Mouse (Mus musculus) heart, embryonic 11.5 days (tissue): ENCODE measurements at regions not wholly inside any gene's neighbourhood (a gene's known extent, or its start where the extent isn't known, plus 50 kb on each side); places are given as distances from the start of the nearest gene placed in this dataset.

ENCODE experiments used
- ATAC-seq: fragments of 200-750 bp; cut with Nextera tagmentation; replicated peaks from 2 replicates; pipeline ENCODE4 v1.8.0; 2017; ENCODE audit warnings: moderate library complexity; ENCODE audit not compliant: insufficient number of reproducible peaks, low FRiP score, low TSS enrichment
- H3K27ac ChIP-seq: fragments of 300-500 bp; sonication (generic); 2 replicates; pipeline ENCODE4 v1.5.1; 2014; ENCODE audit warnings: mild to moderate bottlenecking, low read depth, low read length
- H3K27me3 ChIP-seq: fragments of 300-500 bp; sonication (generic); 2 replicates; pipeline ENCODE4 v1.6.1; 2014; ENCODE audit warnings: mild to moderate bottlenecking, low read length, mixed read lengths; ENCODE audit not compliant: control insufficient read depth, insufficient read depth
- H3K36me3 ChIP-seq: fragments of 300-500 bp; sonication (generic); 2 replicates; pipeline ENCODE4 v1.6.1; 2014; ENCODE audit warnings: mild to moderate bottlenecking, low read length, moderate library complexity, mixed read lengths; ENCODE audit not compliant: control insufficient read depth, insufficient read depth
- H3K4me1 ChIP-seq: fragments of 300-500 bp; sonication (generic); 2 replicates; pipeline ENCODE4 v1.6.1; 2014; ENCODE audit warnings: low read length; ENCODE audit not compliant: control insufficient read depth, insufficient read depth
- H3K4me2 ChIP-seq: fragments of 300-500 bp; sonication (generic); 2 replicates; pipeline ENCODE4 v1.6.1; 2014; ENCODE audit warnings: mild to moderate bottlenecking, moderate library complexity
- H3K4me3 ChIP-seq: fragments of 300-500 bp; sonication (generic); 2 replicates; pipeline ENCODE4 v1.5.1; 2014; ENCODE audit warnings: low read depth, low read length
- H3K9ac ChIP-seq: fragments of 300-500 bp; sonication (generic); 2 replicates; pipeline ENCODE4 v1.6.1; 2014; ENCODE audit warnings: mild to moderate bottlenecking, low read depth, low read length, moderate library complexity
- H3K9me3 ChIP-seq: fragments of 300-500 bp; sonication (generic); replicated peaks from 2 replicates; pipeline ENCODE4 v1.6.1; 2016; ENCODE audit warnings: low read length; ENCODE audit not compliant: control insufficient read depth
- WGBS: fragments of 180-500 bp; shearing (Covaris S2); extraction: QIAGEN DNeasy Blood & Tissue Kit; methylation state at CpG from one replicate; pipeline ENCODE4 v1.1.7; 2014; ENCODE audit not compliant: insufficient replicate concordance; 5-methylcytosine and 5-hydroxymethylcytosine counted together

DNA sequence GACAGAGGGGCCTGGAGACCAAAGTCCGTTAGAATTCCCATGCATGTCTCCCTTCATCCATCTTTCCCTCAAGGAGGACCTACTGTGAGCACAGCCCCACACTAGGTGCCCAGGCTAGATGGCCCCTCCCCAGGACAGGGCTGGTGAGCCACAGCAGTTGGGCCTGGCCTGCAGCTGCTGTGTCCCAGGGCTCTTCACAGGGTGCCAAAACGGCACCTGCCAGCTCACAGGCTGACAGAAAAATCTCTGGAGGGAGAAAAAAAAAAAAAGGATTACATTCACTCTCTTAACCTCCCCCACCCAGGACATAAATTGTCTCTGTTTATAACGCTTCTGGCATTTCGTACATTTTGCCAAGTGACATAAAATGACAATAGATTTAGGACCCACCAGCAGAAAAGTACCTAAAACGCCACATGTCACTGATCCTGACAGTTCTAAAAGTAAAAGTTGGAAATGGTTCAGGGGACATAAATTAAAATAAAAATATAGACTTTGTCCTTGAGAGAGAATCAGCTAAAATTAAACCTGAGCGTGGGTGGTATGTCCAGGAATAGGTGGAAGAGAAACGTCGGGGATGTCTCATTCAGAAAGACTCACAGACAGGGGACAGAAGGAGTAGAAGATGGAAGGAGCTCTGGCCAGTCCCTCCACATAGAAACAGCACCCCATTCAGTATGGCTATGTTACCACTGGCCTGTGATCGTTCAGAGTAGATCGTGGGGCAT, 212.5 kb downstream of the Cryba4 start:
- ATAC-seq: no peak
- Histone ChIP-seq H3K4me3 (no peak overlapping the region), H3K9ac (no peak overlapping the region), H3K9me3 (no peaks in the 10 kb centered on the region), H3K4me2 (no peak overlapping the region), H3K27ac (no peak overlapping the region), H3K4me1 (no peaks in the 10 kb centered on the region), H3K36me3 (no peaks in the 10 kb centered on the region), H3K27me3 (peaks cover 5% of the 10 kb centered on the region; the same call in 1 of the 2 replicates)
- 64% methylated on average over 10 of the region's 10 CpGs for WGBS

DNA sequence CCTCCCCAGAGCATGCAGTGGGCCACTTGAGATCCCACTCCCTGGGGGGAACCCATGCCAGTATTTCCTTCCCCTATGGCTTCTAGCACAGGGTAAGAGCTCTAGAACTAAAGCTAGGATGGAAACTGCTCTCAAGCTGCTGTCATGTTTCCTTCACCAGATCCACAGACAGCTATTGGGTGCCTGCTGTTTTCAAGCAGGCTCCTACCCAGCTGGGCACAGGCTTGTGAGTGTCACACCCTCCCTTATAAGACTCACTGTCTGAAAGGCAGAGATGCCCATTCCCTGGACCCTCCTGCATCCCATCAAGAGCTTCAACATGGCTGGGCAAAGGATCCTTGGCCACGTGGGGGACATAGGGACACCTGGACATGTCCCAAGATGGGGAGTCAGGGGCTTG, 211.6 kb downstream of the Cryba4 start:
- no peaks in the 10 kb centered on the region for H3K9me3 ChIP-seq
- no peak overlapping the region for H3K4me3 ChIP-seq
- no peak overlapping the region for H3K27ac ChIP-seq
- no peaks in the 10 kb centered on the region for H3K36me3 ChIP-seq
- H3K4me1 ChIP-seq: no peaks in the 10 kb centered on the region
- 24% methylated on average over 1 of the region's 1 CpGs for whole genome bisulfite sequencing
- peaks cover 8% of the 10 kb centered on the region for H3K27me3 ChIP-seq
- no peak overlapping the region for H3K9ac ChIP-seq
- no peak for ATAC-seq
- no peak overlapping the region for H3K4me2 ChIP-seq

DNA sequence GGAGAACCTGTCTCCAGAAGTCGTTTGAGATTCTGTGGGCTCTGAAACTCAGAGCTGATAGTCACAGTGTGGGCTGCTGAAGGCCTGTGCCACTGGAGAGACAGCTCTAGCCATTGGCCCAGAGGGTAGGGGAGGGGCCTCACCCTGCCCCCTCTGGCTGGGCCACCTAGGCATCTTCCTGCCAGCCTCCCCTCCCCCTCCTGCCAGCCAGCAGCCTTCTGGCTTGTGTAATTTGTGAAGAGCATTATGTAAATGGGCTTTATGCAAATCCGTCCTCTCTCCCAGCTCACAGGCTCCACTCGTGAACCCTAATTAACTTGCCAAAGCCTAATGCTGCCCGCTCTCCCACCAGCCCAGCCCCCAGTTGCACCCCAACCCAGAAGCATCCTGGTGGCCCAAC, 211.0 kb downstream of the Cryba4 start:
- no peak for ATAC-seq
- Histone ChIP-seq H3K27me3 (peaks cover 8% of the 10 kb centered on the region), H3K27ac (no peak overlapping the region), H3K36me3 (no peaks in the 10 kb centered on the region), H3K4me2 (no peak overlapping the region), H3K9me3 (no peaks in the 10 kb centered on the region), H3K4me3 (no peak overlapping the region), H3K4me1 (no peaks in the 10 kb centered on the region), H3K9ac (no peak overlapping the region)
- 26% methylated on average over 4 of the region's 4 CpGs for WGBS

DNA sequence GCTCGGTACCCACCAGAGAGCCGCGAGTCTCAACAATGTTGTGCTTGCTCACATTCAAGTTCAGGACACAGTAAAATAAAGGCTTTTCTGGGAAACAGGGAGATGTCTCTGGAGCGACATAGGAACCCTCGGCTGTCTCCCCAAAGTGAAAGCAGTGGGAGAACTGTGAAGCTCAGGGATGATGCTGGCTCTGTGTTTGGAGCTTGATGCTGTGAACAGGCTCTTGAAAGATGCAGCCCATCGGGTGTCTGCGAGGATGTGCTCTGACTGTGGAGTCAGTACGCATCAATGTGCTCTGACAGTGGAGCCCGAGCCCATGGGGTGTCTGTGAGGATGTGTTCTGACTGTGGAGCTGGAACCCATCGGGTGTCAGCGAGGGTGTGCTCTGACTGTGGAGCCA, 210.1 kb downstream of the Cryba4 start:
- H3K9ac ChIP-seq: no peak overlapping the region
- H3K27ac ChIP-seq: no peak overlapping the region
- H3K4me2 ChIP-seq: no peak overlapping the region
- H3K27me3 ChIP-seq: peaks cover 5% of the 10 kb centered on the region
- WGBS: 79% methylated on average over 11 of the region's 11 CpGs
- ATAC-seq: no peak
- no peaks in the 10 kb centered on the region for H3K36me3 ChIP-seq
- no peaks in the 10 kb centered on the region for H3K4me1 ChIP-seq
- H3K4me3 ChIP-seq: no peak overlapping the region
- H3K9me3 ChIP-seq: no peaks in the 10 kb centered on the region

DNA sequence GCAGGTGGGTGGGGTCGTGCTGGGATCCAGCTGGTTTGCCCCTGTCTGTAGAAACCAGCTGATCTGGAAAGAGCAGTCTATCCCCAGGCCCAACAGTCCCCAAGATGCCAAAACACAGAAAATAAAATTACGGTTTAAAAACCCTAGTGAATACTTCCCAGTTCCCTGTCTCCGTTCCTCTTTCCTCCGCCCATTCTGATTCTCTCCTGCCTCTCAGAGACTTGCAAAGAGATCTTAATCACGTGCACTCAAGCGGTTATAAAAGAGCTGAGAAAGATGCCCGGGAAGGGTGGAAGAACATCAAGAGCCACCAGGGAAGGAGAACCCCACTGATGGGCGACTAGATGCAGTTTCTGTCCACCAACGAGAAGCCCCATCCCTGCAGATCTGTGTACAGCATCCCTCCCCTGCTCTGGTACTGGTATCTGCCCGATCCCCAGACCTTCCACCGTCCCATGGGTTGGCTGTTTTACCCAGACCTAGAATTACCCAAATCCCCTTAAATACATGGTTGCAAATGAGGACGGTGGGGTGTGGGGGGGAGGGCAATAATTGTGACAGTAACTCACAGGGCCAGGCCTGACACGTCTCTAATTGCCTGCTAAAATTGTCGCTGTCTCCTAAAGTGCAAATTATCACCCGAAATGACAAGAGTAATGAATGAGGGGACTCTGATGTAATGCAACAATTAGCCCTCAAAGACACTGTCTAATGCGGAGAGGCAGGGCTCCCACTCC, 202.1 kb downstream of the Cryba4 start:
- H3K9me3 ChIP-seq: no peaks in the 10 kb centered on the region
- ATAC-seq: no peak
- H3K27me3 ChIP-seq: peaks cover 9% of the 10 kb centered on the region
- no peak overlapping the region for H3K27ac ChIP-seq
- H3K4me1 ChIP-seq: no peaks in the 10 kb centered on the region
- 35% methylated on average over 16 of the region's 16 CpGs for WGBS
- no peak overlapping the region for H3K4me2 ChIP-seq
- no peaks in the 10 kb centered on the region for H3K36me3 ChIP-seq
- no peak overlapping the region for H3K4me3 ChIP-seq
- no peak overlapping the region for H3K9ac ChIP-seq

DNA sequence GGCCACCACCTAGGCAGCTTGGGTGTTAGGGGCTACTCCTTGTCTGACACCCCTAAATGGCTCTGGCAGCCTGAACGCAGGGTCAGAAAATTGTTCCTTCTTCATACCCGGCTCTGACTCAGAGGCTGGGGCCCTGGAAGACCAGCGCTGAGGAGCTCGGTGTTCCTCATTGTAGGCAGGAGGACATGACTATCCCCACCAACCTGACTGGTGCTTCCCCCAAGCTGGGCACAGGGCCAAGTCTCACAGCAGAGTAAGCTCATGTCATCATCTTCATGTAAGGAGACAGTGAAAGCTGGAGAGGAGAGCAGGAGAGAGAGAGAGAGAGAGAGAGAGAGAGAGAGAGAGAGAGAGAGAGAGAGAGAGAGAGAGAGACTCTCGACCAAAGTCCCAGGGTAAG, 201.4 kb downstream of the Cryba4 start:
- Histone ChIP-seq H3K27ac (no peak overlapping the region), H3K9ac (no peak overlapping the region), H3K4me1 (no peaks in the 10 kb centered on the region), H3K36me3 (no peaks in the 10 kb centered on the region), H3K4me2 (no peak overlapping the region), H3K9me3 (no peaks in the 10 kb centered on the region), H3K27me3 (peaks cover 6% of the 10 kb centered on the region), H3K4me3 (no peak overlapping the region)
- 45% methylated on average over 5 of the region's 5 CpGs for WGBS
- no peak for ATAC-seq

DNA sequence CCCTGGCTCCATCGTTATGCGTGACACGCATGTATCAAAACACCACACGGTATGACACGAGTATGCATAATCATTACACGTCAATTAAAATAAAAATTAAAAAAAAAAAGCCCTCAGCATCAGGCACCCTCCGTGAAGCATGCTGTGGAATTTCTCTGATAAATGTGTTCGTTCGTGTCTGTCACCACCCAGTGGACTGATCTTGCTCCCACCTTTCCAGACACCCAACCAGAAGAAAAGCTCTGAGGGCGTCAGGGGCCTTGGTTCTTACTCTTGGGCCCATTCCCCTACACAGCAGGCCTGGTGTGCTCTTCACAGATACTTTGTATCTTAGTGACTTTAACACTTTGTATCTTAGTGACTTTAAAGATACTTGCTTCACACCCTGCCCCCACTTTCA, 200.5 kb downstream of the Cryba4 start:
- no peaks in the 10 kb centered on the region for H3K9me3 ChIP-seq
- no peak overlapping the region for H3K4me2 ChIP-seq
- no peak overlapping the region for H3K4me3 ChIP-seq
- no peak overlapping the region for H3K27ac ChIP-seq
- H3K9ac ChIP-seq: no peak overlapping the region
- H3K36me3 ChIP-seq: no peaks in the 10 kb centered on the region
- ATAC-seq: no peak
- peaks cover 6% of the 10 kb centered on the region for H3K27me3 ChIP-seq
- no peaks in the 10 kb centered on the region for H3K4me1 ChIP-seq
- WGBS: 76% methylated on average over 10 of the region's 10 CpGs

DNA sequence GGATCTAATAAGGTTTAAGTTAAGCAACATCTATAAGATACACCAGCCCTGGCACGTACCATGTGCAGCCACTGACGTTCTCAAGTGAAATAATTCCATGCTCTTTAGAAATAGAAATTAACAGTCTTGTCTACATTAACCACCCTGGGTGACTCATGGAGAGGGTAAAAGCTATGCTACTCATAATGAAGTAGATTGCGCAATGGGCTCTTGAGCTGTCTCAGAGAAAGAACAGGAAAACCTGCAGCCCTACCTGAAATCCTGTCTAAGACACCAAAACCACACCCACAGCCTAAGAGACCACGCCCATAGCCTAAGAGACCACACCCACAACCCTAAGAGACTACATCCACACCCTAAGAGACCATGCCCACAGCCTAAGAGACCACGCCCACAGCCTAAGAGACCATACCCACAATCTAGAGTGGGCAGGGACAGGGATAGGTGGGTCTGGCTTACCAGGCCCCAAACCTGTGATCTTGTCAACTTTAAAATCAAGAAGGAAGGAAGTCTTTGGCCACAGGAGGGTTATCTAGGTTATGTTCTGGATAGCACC, 198.6 kb downstream of the Cryba4 start:
- Histone ChIP-seq H3K4me3 (no peak overlapping the region), H3K36me3 (no peaks in the 10 kb centered on the region), H3K27me3 (peaks cover 6% of the 10 kb centered on the region), H3K4me2 (no peak overlapping the region), H3K27ac (no peak overlapping the region), H3K9ac (no peak overlapping the region), H3K9me3 (no peaks in the 10 kb centered on the region), H3K4me1 (no peaks in the 10 kb centered on the region)
- 75% methylated on average over 5 of the region's 5 CpGs for WGBS
- ATAC-seq: no peak
